Mouse (Mus musculus) layer of hippocampus, adult 8-10 months (tissue): ENCODE measurements at regions not wholly inside any gene's neighbourhood (a gene's known extent, or its start where the extent isn't known, plus 50 kb on each side); places are given as distances from the start of the nearest gene placed in this dataset.

ENCODE experiments used
- DNase-seq, 2 experiments: peaks; one replicate each; pipeline ENCODE4 v3.0.0; 2022; ENCODE audit warnings: low spot score in 2 of 2

GRCm38 (mm10) chr6:102977122-102977521, 404.2 kb upstream of the Cntn3 start:
- DNase-seq: no peak

DNA sequence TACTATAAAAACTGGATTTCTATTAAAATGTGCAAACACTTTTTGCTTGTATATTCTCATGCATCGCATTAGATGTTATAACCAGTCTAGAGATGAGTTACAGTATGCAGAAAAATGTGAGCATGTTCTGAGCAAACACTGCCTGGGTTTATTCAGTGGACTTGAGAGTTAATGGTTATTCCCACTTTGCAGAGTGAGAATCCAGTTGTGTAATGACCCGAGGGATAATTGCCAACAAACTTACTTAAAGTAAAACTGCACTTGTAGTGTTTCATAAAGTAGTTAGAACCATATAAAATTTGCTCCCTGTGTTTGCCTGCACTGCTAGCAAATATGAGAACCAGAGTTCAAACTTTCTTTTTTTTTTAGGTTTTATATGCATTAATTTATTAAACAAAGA, 450.4 kb upstream of the Cntn3 start:
- no peak for DNase-seq

DNA sequence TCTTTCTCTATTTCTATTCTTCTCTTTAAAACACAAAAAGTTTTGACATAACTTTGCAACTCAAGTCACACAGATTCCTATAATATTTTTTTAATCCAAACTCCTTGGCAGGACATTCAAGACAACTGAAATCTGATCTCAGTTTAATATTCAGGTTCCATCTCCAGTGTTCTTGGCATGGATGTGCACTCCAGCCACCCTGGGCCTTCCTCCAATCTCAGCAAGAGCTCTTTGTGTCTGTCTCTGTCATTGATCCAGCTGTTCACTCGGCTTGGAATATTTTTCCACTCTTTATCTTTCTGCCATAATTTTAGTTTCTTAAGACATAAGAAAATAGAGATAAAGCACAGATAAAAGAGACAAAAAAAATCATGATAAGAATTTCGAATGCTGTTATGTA, 451.1 kb upstream of the Cntn3 start:
- DNase-seq: peak in 1 of 2 experiments; percentile 4

GRCm38 (mm10) chr6:103028150-103028549, 455.2 kb upstream of the Cntn3 start:
- DNase-seq: peak; percentile 36 to 37

GRCm38 (mm10) chr6:103033418-103033817, 460.5 kb upstream of the Cntn3 start:
- DNase-seq: no peak

DNA sequence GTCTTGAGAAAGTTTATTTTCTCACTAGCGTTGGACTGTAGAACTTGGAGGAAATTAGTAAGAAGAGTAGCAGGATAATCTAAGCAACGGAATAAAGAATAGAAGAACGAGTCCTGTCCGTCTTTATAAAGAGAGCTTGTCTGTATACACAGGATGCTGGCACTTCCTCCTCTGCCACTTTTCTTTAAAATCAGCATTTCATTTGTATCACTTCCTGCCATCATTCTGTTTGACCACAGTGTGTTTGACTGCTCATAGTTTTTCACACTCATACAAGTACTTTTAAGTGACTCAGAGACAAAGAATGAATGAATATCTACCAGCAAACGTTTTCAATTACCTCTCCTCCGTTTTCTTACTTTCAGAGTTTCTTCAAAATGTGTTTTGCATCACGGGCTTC, 461.0 kb upstream of the Cntn3 start:
- no peak for DNase-seq

- DNase-seq: peak; percentile 6 to 7
These were observed 449.8 kb upstream of the Chl1 start for GRCm38 (mm10) chr6:103060591-103060990.

DNA sequence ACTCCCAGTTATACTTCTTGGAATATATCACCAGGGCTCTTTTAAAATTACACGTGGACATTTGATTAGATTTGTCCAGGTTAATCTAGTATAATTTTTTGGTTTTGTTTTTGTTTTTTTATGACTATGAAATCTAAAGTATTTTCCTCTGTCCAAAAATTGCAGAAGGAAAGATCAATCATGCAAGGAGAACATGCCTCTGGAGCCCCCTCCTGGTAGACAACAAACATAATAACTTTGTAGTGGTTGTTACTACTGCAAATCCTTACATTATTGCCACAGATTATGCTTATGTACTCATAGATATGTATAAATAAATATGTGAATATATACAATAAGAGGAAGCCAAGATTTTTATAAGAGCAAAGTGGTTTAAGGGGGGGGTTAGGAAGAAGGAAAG, 404.2 kb upstream of the Chl1 start:
- DNase-seq: no peak

- DNase-seq: no peak
These were observed 390.8 kb upstream of the Chl1 start for GRCm38 (mm10) chr6:103119537-103119936.

DNA sequence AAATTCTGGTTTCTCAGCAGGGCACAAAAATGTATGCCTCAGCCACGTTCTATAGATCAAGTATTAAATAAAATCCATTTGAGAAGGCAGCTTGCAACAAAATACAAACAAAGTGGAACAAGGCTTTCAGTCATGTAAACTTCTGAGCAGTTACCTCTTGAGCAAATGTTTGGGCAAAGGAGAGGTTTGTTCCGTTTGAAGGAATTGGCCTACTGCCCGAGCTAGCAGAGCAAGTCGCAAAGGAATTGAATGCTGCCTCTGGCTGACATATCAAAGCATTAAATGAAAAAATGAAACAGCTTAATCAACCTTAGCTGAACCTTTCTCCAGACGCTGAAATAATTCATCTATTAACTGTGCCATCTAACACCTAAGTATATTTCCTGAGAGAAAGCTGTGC, 369.5 kb upstream of the Chl1 start:
- DNase-seq: no peak

GRCm38 (mm10) chr6:103177851-103178250, 332.5 kb upstream of the Chl1 start:
- DNase-seq: no peak

DNA sequence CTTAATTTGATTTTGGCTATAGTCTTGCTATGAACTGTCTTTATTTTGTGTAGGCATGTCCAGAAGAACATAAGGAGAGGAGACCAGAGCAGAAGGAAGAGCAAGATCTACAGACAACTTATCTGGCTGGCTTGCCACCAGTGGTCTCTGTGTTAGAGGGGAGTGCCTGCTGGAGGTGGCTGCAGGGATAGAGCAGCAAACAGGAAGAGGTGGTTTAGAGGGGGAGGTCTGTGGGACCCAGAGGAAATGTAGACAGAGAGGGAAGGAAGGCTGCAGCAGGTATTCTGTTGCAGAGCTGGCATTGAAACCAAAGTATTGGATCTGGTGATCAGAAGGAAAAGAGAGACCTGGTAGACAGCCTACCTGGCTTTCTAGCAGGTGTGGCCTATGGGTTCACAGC, 327.0 kb upstream of the Chl1 start:
- DNase-seq: no peak

GRCm38 (mm10) chr6:103196838-103197237, 313.5 kb upstream of the Chl1 start:
- DNase-seq: no peak

DNA sequence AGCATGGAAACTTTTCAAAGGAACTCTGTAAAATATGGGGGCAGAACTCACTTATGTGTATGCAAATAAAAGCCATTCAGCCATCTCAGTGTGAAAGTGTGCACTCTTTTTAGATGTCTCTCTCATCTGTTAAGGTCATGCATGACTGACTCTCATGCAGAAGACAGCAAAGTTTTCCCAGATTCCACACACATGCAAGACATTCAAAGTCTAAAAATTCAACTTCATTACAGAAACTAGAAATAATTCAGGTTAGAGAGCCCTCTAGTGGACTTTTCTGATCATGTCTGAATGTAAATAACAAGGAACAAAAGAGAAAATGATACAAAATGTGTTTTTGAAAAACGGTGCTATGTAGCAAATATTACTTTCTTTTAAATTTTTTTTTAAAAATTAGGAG, 308.8 kb upstream of the Chl1 start:
- DNase-seq: no peak

DNA sequence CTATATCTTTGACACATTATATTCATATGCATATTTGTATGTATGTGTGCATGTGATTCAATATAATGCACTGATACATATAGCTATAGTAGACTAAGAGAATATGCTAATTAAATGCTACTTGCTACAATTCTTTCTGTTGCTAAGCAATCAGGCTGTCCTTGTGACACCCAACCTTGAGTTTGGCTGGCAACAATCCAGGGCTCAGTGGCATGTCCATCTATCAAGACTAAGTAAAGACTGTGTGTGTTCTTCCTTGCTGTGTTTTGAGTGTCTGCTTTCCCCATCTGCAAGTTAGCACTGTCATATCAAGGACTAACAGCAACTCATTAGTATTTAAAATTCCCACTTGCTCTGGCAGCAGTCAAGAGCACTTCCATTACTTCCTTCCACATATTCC, 301.2 kb upstream of the Chl1 start:
- DNase-seq: no peak

- DNase-seq: no peak
These were observed 297.2 kb upstream of the Chl1 start for GRCm38 (mm10) chr6:103213160-103213559.

- DNase-seq: no peak
These were observed 273.5 kb upstream of the Chl1 start for GRCm38 (mm10) chr6:103236896-103237295.

DNA sequence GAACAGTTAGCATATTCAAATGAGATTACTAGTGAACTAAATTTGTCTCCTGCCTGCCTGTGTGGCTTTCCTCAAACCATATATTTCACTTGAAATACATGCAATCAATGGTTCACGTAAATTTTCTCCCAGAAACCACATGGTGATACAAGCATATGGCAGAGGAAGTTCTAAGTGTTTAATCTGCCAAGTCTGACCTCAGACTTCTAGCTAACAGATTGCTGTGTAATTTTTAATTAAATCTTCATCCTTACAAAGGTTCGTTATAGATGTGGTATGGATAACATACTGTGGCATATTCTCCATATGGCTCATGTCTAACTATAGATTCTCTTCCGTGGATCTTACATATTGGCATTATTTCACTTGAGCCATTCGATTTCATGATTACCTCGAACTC, 241.4 kb upstream of the Chl1 start:
- DNase-seq: no peak

- no peak for DNase-seq
These were observed 238.2 kb upstream of the Chl1 start for GRCm38 (mm10) chr6:103272216-103272615.

DNA sequence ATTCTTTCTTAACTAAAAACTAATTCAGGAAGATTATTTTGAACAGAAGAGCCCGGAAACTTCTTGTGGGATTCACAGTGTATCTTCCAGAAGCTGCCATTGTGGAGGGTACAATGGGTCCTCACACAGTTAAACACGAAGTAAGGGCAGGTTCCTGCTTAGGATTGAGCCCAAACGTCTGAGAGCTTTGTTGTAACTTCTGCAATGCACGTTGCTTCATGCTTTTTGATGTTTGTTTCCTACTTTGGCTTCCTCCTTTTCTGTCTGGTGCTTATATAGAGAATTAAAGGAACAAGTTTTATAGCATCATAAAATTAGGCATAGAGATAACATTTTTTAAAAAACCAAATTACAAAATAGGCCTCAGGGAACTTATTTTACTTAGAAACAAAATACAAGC, 235.3 kb upstream of the Chl1 start:
- no peak for DNase-seq

GRCm38 (mm10) chr6:103275476-103275875, 234.9 kb upstream of the Chl1 start:
- DNase-seq: no peak

DNA sequence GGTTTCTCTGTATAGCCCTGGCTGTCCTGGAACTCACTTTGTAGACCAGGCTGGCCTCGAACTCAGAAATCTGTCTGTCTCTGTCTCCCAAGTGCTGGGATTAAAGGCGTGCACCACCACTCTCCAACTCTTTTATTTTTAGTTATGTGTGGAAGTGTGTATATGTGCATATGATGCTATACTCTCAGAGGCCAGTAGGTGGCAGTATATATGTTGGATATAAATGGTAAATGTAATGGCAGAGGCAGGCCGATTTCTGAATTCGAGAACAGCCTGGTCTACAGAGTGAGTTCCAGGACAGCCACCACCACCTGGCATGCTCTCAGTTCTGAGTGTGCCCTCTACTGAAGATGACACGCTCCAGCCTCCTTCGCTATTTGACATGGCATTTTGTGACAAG, 214.4 kb upstream of the Chl1 start:
- no peak for DNase-seq

GRCm38 (mm10) chr6:103306420-103307249, 203.8 kb upstream of the Chl1 start:
- DNase-seq: peak in 1 of 2 experiments; percentile 10

DNA sequence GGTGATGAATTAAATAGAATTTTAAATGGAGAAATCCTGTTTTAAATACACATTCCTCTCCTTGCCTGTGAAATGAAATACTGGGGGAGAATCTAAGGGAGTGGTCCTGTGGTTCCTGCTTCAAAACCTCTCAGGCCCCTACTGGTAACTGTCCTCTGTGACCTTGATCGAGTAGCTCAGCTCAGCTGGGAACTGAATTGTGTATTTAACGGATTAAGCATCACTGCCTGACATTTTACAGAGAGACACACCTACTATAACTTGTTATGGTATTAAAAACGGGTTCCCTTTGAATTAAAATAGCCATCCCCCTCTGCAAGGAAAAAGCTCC, 203.2 kb upstream of the Chl1 start:
- no peak for DNase-seq
